Mouse (Mus musculus) testis, adult 2 months (tissue): ENCODE results near the gene Gpr153.

Experiments used
- CTCF ChIP-seq: fragments of 200-500 bp; IDR thresholded peaks from 2 replicates; pipeline ENCODE4 v1.5.1; 2012; ENCODE audit warnings: low read depth, mild to moderate bottlenecking, inconsistent platforms, low read length, moderate library complexity; ENCODE audit not compliant: control insufficient read depth, insufficient read depth, insufficient replicate concordance
- POLR2A ChIP-seq: fragments of 200-500 bp; IDR thresholded peaks from 2 replicates; pipeline ENCODE4 v1.6.1; 2012; ENCODE audit warnings: low read depth, mild to moderate bottlenecking, inconsistent platforms, low read length, moderate library complexity; ENCODE audit not compliant: control insufficient read depth

- TF ChIP-seq POLR2A (no peak), CTCF (no peak)
Measured at GRCm38 (mm10) chr4:152287317-152288120, 13.5 kb downstream of the Gpr153 start.
